ENCODE assay signal across 8 mouse cellular contexts in the genomic region with DNA sequence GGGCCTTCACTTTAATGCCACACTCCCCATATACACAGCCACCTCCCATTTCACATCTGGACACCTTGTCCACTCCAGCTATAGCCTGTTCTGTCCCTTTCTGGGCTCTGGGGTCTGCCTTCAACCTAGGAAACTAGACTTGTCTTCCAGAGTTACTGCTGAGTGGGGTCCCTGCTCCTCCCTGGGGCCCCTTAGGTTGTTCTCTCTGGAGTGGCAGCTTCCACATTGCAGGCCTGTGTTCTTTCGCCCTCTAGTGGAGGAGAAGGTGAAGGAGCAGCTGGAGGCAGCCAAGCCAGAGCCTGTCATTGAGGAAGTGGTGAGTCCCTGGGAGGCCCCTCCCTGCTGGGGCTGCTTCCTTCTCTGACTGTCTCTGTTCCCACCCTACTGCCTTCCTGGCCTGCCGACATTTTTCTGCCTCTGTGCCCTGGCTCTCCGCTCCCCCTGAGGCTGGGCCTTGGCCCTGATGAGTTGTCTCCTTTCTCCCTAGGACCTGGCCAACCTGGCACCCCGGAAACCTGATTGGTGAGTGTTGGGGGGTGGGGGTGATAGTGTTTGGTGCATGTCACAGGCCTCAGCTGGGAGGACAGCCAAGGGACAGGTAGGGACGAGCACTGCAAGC. TPM values are rescaled to one million over a fixed set of nuclear protein-coding genes. Genes with fewer than 3 reads are reported as not detected.
DNase-seq lines count a peak whose midpoint lies in the region; ATAC-seq and TF ChIP-seq lines count a peak whose summit lies in the region.

No protein-coding gene starts in this region.

- peak; percentile 92 for ATAC-seq in erythroblast, adult 5-6 weeks (replicated peaks; ENCODE audit: low FRiP score, poor library complexity, severe bottlenecking)
- ATAC-seq in heart, embryonic 11.5 days (replicated peaks; ENCODE audit: insufficient number of reproducible peaks, low FRiP score, low TSS enrichment): peak; percentile 64
- peak; percentile 91 for ATAC-seq in kidney, embryonic 16.5 days (ENCODE audit: low FRiP score, low TSS enrichment)
- ATAC-seq in liver, embryonic 11.5 days (replicated peaks; ENCODE audit: low FRiP score): peak; percentile 84

- no peak overlapping the region for H3ac ChIP-seq in myocyte (ENCODE audit: control insufficient read depth, insufficient read length)

- H3K4me2 ChIP-seq in heart, embryonic 11.5 days: peak overlapping the region; percentile 42
- peak overlapping the region; percentile 36 for H3K4me2 ChIP-seq in kidney, embryonic 16.5 days (replicated peaks; ENCODE audit: low read depth, low read length)
- peak overlapping the region; percentile 50 for H3K4me2 ChIP-seq in liver, embryonic 11.5 days
- peak overlapping the region; percentile 38 for H3K4me2 ChIP-seq in myocyte (ENCODE audit: low read depth)

- H3K36me3 ChIP-seq in heart, embryonic 11.5 days (ENCODE audit: control insufficient read depth, insufficient read depth, low read length): peaks cover 9% of the 10 kb centered on the region
- peaks cover 19% of the 10 kb centered on the region for H3K36me3 ChIP-seq in kidney, embryonic 16.5 days (ENCODE audit: insufficient read depth, low read length)
- H3K36me3 ChIP-seq in liver, embryonic 11.5 days (ENCODE audit: control insufficient read depth, insufficient read depth, low read length): peaks cover 8% of the 10 kb centered on the region; the same call in 1 of the 2 replicates
- peaks cover 5% of the 10 kb centered on the region for H3K36me3 ChIP-seq in myocyte (ENCODE audit: control insufficient read depth, insufficient read depth)

- WGBS in heart, embryonic 11.5 days (ENCODE audit: insufficient replicate concordance): 34% methylated on average over 5 of the region's 5 CpGs
- WGBS in kidney, embryonic 16.5 days: 42% methylated on average over 5 of the region's 5 CpGs
- WGBS in liver, embryonic 11.5 days: 28% methylated on average over 5 of the region's 5 CpGs

- peak overlapping the region; percentile 39; the same call in 1 of the 2 replicates for H3K9ac ChIP-seq in heart, embryonic 11.5 days (ENCODE audit: low read depth, low read length)
- peak overlapping the region; percentile 42 for H3K9ac ChIP-seq in kidney, embryonic 16.5 days (replicated peaks; ENCODE audit: low read length)
- peak overlapping the region; percentile 28 for H3K9ac ChIP-seq in liver, embryonic 11.5 days (ENCODE audit: low read depth, low read length)

- H3K27ac ChIP-seq in heart, embryonic 11.5 days (ENCODE audit: low read depth, low read length): no peak overlapping the region; the same call in 1 of the 2 replicates
- H3K27ac ChIP-seq in kidney, embryonic 16.5 days (ENCODE audit: low read length): no peak overlapping the region
- peak overlapping the region; percentile 38; the same call in 1 of the 2 replicates for H3K27ac ChIP-seq in liver, embryonic 11.5 days (ENCODE audit: low read depth, low read length)

- H3K4me3 ChIP-seq in heart, embryonic 11.5 days (ENCODE audit: low read depth, low read length): 0 out of 2 replicates have a peak overlapping the region, but pooled peaks have one; percentile 8
- H3K4me3 ChIP-seq in kidney, embryonic 16.5 days (ENCODE audit: low read length): peak overlapping the region; percentile 4
- peak overlapping the region; percentile 35 for H3K4me3 ChIP-seq in liver, embryonic 11.5 days (ENCODE audit: low read depth, low read length)
- no peak overlapping the region for H3K4me3 ChIP-seq in myocyte

- no peaks in the 10 kb centered on the region for H3K79me2 ChIP-seq in myocyte (ENCODE audit: control insufficient read depth, insufficient read depth)

- no peaks in the 10 kb centered on the region for H3K9me3 ChIP-seq in heart, embryonic 11.5 days (replicated peaks; ENCODE audit: control insufficient read depth, low read length)
- no peaks in the 10 kb centered on the region for H3K9me3 ChIP-seq in kidney, embryonic 16.5 days (ENCODE audit: low read length)
- no peaks in the 10 kb centered on the region for H3K9me3 ChIP-seq in liver, embryonic 11.5 days (ENCODE audit: control insufficient read depth, low read length)

- TF ChIP-seq POLR2A in myocyte (IDR thresholded peaks at IDR 0.05; ENCODE audit: insufficient read length, low read depth): no peak

- peaks cover 3% of the 10 kb centered on the region; the same call in 1 of the 2 replicates for H3K4me1 ChIP-seq in heart, embryonic 11.5 days (ENCODE audit: control insufficient read depth, insufficient read depth, low read length)
- peaks cover 7% of the 10 kb centered on the region; the same call in 1 of the 2 replicates for H3K4me1 ChIP-seq in kidney, embryonic 16.5 days (ENCODE audit: insufficient read depth, low read length)
- H3K4me1 ChIP-seq in liver, embryonic 11.5 days (replicated peaks; ENCODE audit: control insufficient read depth, insufficient read depth, low read length): peaks cover 9% of the 10 kb centered on the region

- no peaks in the 10 kb centered on the region for H3K27me3 ChIP-seq in heart, embryonic 11.5 days (ENCODE audit: control insufficient read depth, insufficient read depth, low read length)
- no peaks in the 10 kb centered on the region for H3K27me3 ChIP-seq in kidney, embryonic 16.5 days (ENCODE audit: insufficient read depth, low read length)
- no peaks in the 10 kb centered on the region for H3K27me3 ChIP-seq in liver, embryonic 11.5 days (replicated peaks; ENCODE audit: control insufficient read depth, insufficient read depth, low read length)
- no peaks in the 10 kb centered on the region for H3K27me3 ChIP-seq in myocyte (ENCODE audit: control insufficient read depth, insufficient read depth, insufficient read length)

- peak; percentile 84 to 87 for DNase-seq in B cell, adult 2 months
- DNase-seq in brain, adult 2 months (ENCODE audit: low read depth, low spot score): peak; percentile 82
- peak; percentile 74 for DNase-seq in liver, embryonic 11.5 days (ENCODE audit: low spot score)
- DNase-seq in spleen, postnatal 4 days (ENCODE audit: low spot score in 2 of 2): peak; percentile 77 to 83

TF ChIP-seq in myocyte, 11 proteins besides CTCF, POLR2A, EP300 and RAD21:
- no peak for TF ChIP-seq TCF3 (IDR thresholded peaks at IDR 0.05; ENCODE audit: insufficient read length, low read depth)

RNA-seq across cellular contexts. Expression of a gene that starts 31.9 kb away (rescaled TPM):
- not detected in 2 replicates for total RNA-seq in erythroblast, adult 5-6 weeks (2015; ENCODE audit: low replicate concordance)
- not detected in 2 replicates for total RNA-seq in erythroblast, adult 5-6 weeks (2017; ENCODE audit: low replicate concordance)
- 3,236 and 3,494 TPM in 2 replicates for polyA plus RNA-seq in heart, embryonic 11.5 days (2014; fragmentation: Nextera tagmentation; extraction: Ambion mirVana)
- 1.5 and 3.6 TPM in 2 replicates for polyA plus RNA-seq in kidney, embryonic 16.5 days (2015; fragmentation: Nextera tagmentation; extraction: Ambion mirVana)
- 2.1 and 6.8 TPM in 2 replicates for polyA plus RNA-seq in liver, embryonic 11.5 days (2014; fragmentation: Nextera tagmentation; extraction: Ambion mirVana)
- 0.22 TPM for polyA plus RNA-seq in myocyte (2012; fragmentation: generic; extraction: Trizol)

RNA-seq across cellular contexts. Expression of a gene that starts 37.2 kb away (rescaled TPM):
- total RNA-seq in erythroblast, adult 5-6 weeks (2015; ENCODE audit: low replicate concordance): not detected in 2 replicates
- not detected in 2 replicates for total RNA-seq in erythroblast, adult 5-6 weeks (2017; ENCODE audit: low replicate concordance)
- 24.3 and 27.8 TPM in 2 replicates for polyA plus RNA-seq in heart, embryonic 11.5 days (2014; fragmentation: Nextera tagmentation; extraction: Ambion mirVana)
- 98.8 and 108 TPM in 2 replicates for polyA plus RNA-seq in kidney, embryonic 16.5 days (2015; fragmentation: Nextera tagmentation; extraction: Ambion mirVana)
- polyA plus RNA-seq in liver, embryonic 11.5 days (2014; fragmentation: Nextera tagmentation; extraction: Ambion mirVana): 11.0 and 11.7 TPM in 2 replicates
- 0.20 TPM for polyA plus RNA-seq in myocyte (2012; fragmentation: generic; extraction: Trizol)

RNA-seq across cellular contexts. Expression of a gene that starts 53.4 kb away (rescaled TPM):
- total RNA-seq in erythroblast, adult 5-6 weeks (2015; ENCODE audit: low replicate concordance): 14.0 and 58.5 TPM in 2 replicates
- total RNA-seq in erythroblast, adult 5-6 weeks (2017; ENCODE audit: low replicate concordance): 20.8 and 29.3 TPM in 2 replicates
- 135 and 149 TPM in 2 replicates for polyA plus RNA-seq in heart, embryonic 11.5 days (2014; fragmentation: Nextera tagmentation; extraction: Ambion mirVana)
- polyA plus RNA-seq in kidney, embryonic 16.5 days (2015; fragmentation: Nextera tagmentation; extraction: Ambion mirVana): 154 and 155 TPM in 2 replicates
- 161 TPM in 2 replicates for polyA plus RNA-seq in liver, embryonic 11.5 days (2014; fragmentation: Nextera tagmentation; extraction: Ambion mirVana)
- polyA plus RNA-seq in myocyte (2012; fragmentation: generic; extraction: Trizol): 59.2 TPM

RNA-seq across cellular contexts. Expression of a gene that starts 55.8 kb away (rescaled TPM):
- total RNA-seq in erythroblast, adult 5-6 weeks (2015; ENCODE audit: low replicate concordance): 6.9 and 15.6 TPM in 2 replicates
- total RNA-seq in erythroblast, adult 5-6 weeks (2017; ENCODE audit: low replicate concordance): 12.0 and 12.4 TPM in 2 replicates
- 1.4 and 1.6 TPM in 2 replicates for polyA plus RNA-seq in heart, embryonic 11.5 days (2014; fragmentation: Nextera tagmentation; extraction: Ambion mirVana)
- 4.8 and 5.0 TPM in 2 replicates for polyA plus RNA-seq in kidney, embryonic 16.5 days (2015; fragmentation: Nextera tagmentation; extraction: Ambion mirVana)
- 8.0 TPM in 2 replicates for polyA plus RNA-seq in liver, embryonic 11.5 days (2014; fragmentation: Nextera tagmentation; extraction: Ambion mirVana)
- polyA plus RNA-seq in myocyte (2012; fragmentation: generic; extraction: Trizol): 3.3 TPM

Comparison
In these comparisons a context has a peak if more than half of its experiments do, and no peak if none do; other contexts are left out.
1. RNA of a gene that starts 31.9 kb away (polyA plus RNA-seq): 3,236 to 3,494 TPM in heart, embryonic 11.5 days; 2.1 to 6.8 TPM in liver, embryonic 11.5 days, 1.5 to 3.6 TPM in kidney, embryonic 16.5 days and 0.22 TPM in myocyte (single experiment); every median in the first group is over 100 times any median in the second.
2. Peak in every context shown above with its lines, with median percentiles within 50 percentile points of each other: DNase-seq, ATAC-seq, H3K4me2 ChIP-seq and H3K9ac ChIP-seq.